Mouse (Mus musculus) CH12.LX (cell line): ENCODE results near the gene Pgc. TPM values are rescaled to one million over a fixed set of nuclear protein-coding genes. Genes with fewer than 3 reads are reported as not detected.

ENCODE experiments used
- DNase-seq: peaks from one replicate; pipeline ENCODE4 v3.0.0-alpha.2; 2013; ENCODE audit errors: extremely low read depth
- H3K27ac ChIP-seq: 2 replicates; pipeline ENCODE4 v1.5.1; 2012; ENCODE audit warnings: low read depth, mild to moderate bottlenecking, control low read depth, moderate library complexity; ENCODE audit not compliant: insufficient read depth
- H3K27me3 ChIP-seq: replicated peaks from 2 replicates; pipeline ENCODE3; 2012; ENCODE audit warnings: inconsistent platforms
- H3K36me3 ChIP-seq, 2 experiments: replicated peaks in 1 of 2; 2 replicates each; pipeline versions ENCODE3 to v1.6.1; 2012; ENCODE audit warnings: inconsistent platforms in 1 of 2, low read length in 1 of 2, mild to moderate bottlenecking in 1 of 2, mixed read lengths in 1 of 2, moderate library complexity in 1 of 2; ENCODE audit not compliant: control insufficient read depth in 1 of 2, insufficient read depth in 1 of 2
- H3K4me1 ChIP-seq, 2 experiments: 2 replicates each; pipeline ENCODE4 v1.6.1; 2012; ENCODE audit warnings: inconsistent platforms in 1 of 2, moderate library complexity in 1 of 2; ENCODE audit not compliant: insufficient read depth in 2 of 2, control insufficient read depth in 1 of 2
- H3K4me2 ChIP-seq: 2 replicates; pipeline ENCODE4 v1.6.1; 2012; ENCODE audit warnings: low read depth, mild to moderate bottlenecking, control low read depth; ENCODE audit not compliant: poor library complexity, insufficient read depth, severe bottlenecking
- H3K4me3 ChIP-seq, 3 experiments: fragments of 150-350 bp in 1 of 3; sonication (generic) in 1 of 3; replicated peaks in 1 of 3; 2 replicates each; pipeline versions ENCODE3 to v1.5.1; 2011 to 2012; ENCODE audit warnings: low read depth in 2 of 3, low read length in 2 of 3, mild to moderate bottlenecking in 2 of 3, moderate library complexity in 2 of 3, control low read depth in 1 of 3, improper control_type of control experiment in 1 of 3, inconsistent platforms in 1 of 3, mixed read lengths in 1 of 3; ENCODE audit not compliant: poor library complexity in 1 of 3
- H3K79me2 ChIP-seq: replicated peaks from 2 replicates; pipeline ENCODE4 v1.6.1; 2012; ENCODE audit warnings: mild to moderate bottlenecking, moderate library complexity; ENCODE audit not compliant: control insufficient read depth, poor library complexity, insufficient read depth, severe bottlenecking; ENCODE audit errors: extremely low read depth
- H3K9ac ChIP-seq: 2 replicates; pipeline ENCODE4 v1.6.1; 2012; ENCODE audit warnings: low read depth, mild to moderate bottlenecking, control low read depth, moderate library complexity; ENCODE audit not compliant: insufficient read depth
- H3K9me3 ChIP-seq: replicated peaks from 2 replicates; pipeline ENCODE3; 2012; ENCODE audit warnings: low read length, inconsistent platforms, mixed read lengths
- CHD1 ChIP-seq: IDR thresholded peaks from 2 replicates; pipeline ENCODE4 v1.6.1; 2012; ENCODE audit warnings: low read depth, low read length, improper control_type of control experiment, inconsistent platforms
- CHD2 ChIP-seq: IDR thresholded peaks from 2 replicates; pipeline ENCODE4 v1.6.1; 2011; ENCODE audit warnings: low read length, improper control_type of control experiment
- E2F4 ChIP-seq: IDR thresholded peaks from 2 replicates; pipeline ENCODE4 v1.6.1; 2011; ENCODE audit warnings: low read depth, low read length, improper control_type of control experiment; ENCODE audit not compliant: insufficient replicate concordance
- ELF1 ChIP-seq: IDR thresholded peaks from 2 replicates; pipeline ENCODE4 v1.6.1; 2014; ENCODE audit warnings: low read depth, mild to moderate bottlenecking, inconsistent platforms, low read length, improper control_type of control experiment
- EP300 ChIP-seq: IDR thresholded peaks from 2 replicates; pipeline ENCODE4 v1.6.1; 2011; ENCODE audit warnings: low read length, improper control_type of control experiment
- ETS1 ChIP-seq: conservative IDR thresholded peaks from 2 replicates; pipeline ENCODE4 v1.6.1; 2012; ENCODE audit warnings: low read depth, mild to moderate bottlenecking, inconsistent platforms, low read length, improper control_type of control experiment, moderate library complexity
- HCFC1 ChIP-seq: IDR thresholded peaks from 2 replicates; pipeline ENCODE4 v1.6.1; 2012; ENCODE audit warnings: low read depth, mild to moderate bottlenecking, inconsistent platforms, low read length, improper control_type of control experiment
- KAT2A ChIP-seq: IDR thresholded peaks from 2 replicates; pipeline ENCODE4 v1.6.1; 2012; ENCODE audit warnings: low read length, improper control_type of control experiment, inconsistent platforms; ENCODE audit not compliant: insufficient replicate concordance
- MAX ChIP-seq: IDR thresholded peaks from 2 replicates; pipeline ENCODE4 v1.6.1; 2011; ENCODE audit warnings: low read length, improper control_type of control experiment
- MXI1 ChIP-seq: IDR thresholded peaks from 2 replicates; pipeline ENCODE4 v1.6.1; 2011; ENCODE audit warnings: mild to moderate bottlenecking, low read depth, low read length, improper control_type of control experiment
- MYC ChIP-seq: IDR thresholded peaks from 2 replicates; pipeline ENCODE4 v1.6.1; 2011; ENCODE audit warnings: low read depth, mild to moderate bottlenecking, improper control_type of control experiment, low read length
- NELFE ChIP-seq: IDR thresholded peaks from 2 replicates; pipeline ENCODE4 v1.6.1; 2011; ENCODE audit warnings: low read depth, low read length, improper control_type of control experiment
- PAX5 ChIP-seq: IDR thresholded peaks from 2 replicates; pipeline ENCODE4 v1.6.1; 2012; ENCODE audit warnings: low read length, inconsistent platforms, mixed read lengths
- POLR2AphosphoS2 ChIP-seq: IDR thresholded peaks from 2 replicates; pipeline ENCODE4 v1.6.1; 2011; ENCODE audit warnings: low read depth, low read length, improper control_type of control experiment
- RAD21 ChIP-seq: IDR thresholded peaks from 2 replicates; pipeline ENCODE4 v1.6.1; 2011; ENCODE audit warnings: low read depth, mild to moderate bottlenecking, low read length, improper control_type of control experiment, moderate library complexity
- RCOR1 ChIP-seq: conservative IDR thresholded peaks from 2 replicates; pipeline ENCODE4 v1.6.1; 2012; ENCODE audit warnings: low read depth, mild to moderate bottlenecking, inconsistent platforms, low read length, improper control_type of control experiment
- TBP ChIP-seq: conservative IDR thresholded peaks from 2 replicates; pipeline ENCODE4 v1.6.1; 2011; ENCODE audit warnings: low read depth, low read length, improper control_type of control experiment
- TCF12 ChIP-seq: IDR thresholded peaks from 2 replicates; pipeline ENCODE4 v1.6.1; 2014; ENCODE audit warnings: low read depth, mild to moderate bottlenecking, inconsistent platforms, low read length, improper control_type of control experiment
- UBTF ChIP-seq: IDR thresholded peaks from 2 replicates; pipeline ENCODE4 v1.6.1; 2012; ENCODE audit warnings: low read depth, mild to moderate bottlenecking, inconsistent platforms, low read length, improper control_type of control experiment, moderate library complexity
- USF1 ChIP-seq: IDR thresholded peaks from 2 replicates; pipeline ENCODE4 v1.6.1; 2014; ENCODE audit warnings: low read depth, mild to moderate bottlenecking, inconsistent platforms, low read length, improper control_type of control experiment
- USF2 ChIP-seq: conservative IDR thresholded peaks from 2 replicates; pipeline ENCODE4 v1.6.1; 2011; ENCODE audit warnings: low read depth, low read length, improper control_type of control experiment
- ZKSCAN1 ChIP-seq: IDR thresholded peaks from 2 replicates; pipeline ENCODE4 v1.6.1; 2012; ENCODE audit warnings: low read depth, inconsistent platforms, low read length, improper control_type of control experiment, borderline replicate concordance
- dilution Hi-C: fragments of 300-500 bp; cut with MboI; formaldehyde crosslinking; loops from 2 replicates; pipeline ENCODE4 v1.14.3; 2020; ENCODE audit warnings: low sequenced_read_pairs; ENCODE audit not compliant: extremely low pct_unique_long_range_greater_than_20kb, extremely low pct_ligation_motif_present
- in situ Hi-C: fragments of 300-500 bp; cut with MboI; formaldehyde crosslinking; loops from 3 replicates; pipeline ENCODE4 v1.14.3; 2019; ENCODE audit warnings: low sequenced_read_pairs, low pct_ligation_motif_present, low pct_unique_long_range_greater_than_20kb, mixed read lengths
- polyA plus RNA-seq: library from polyadenylated mRNA; unstranded; fragments of >175 nt; gene quantifications from 2 replicates; pipeline ENCODE4 v1.2.1, GENCODE M21; 2012; ENCODE audit warnings: low read depth; ENCODE audit not compliant: insufficient read length
- total RNA-seq, 2 experiments: library from RNA; depleted of rRNA; stranded (reverse); fragments of 300-350 nt in 1 of 2; fragments of >200 nt in 1 of 2; gene quantifications; 2 replicates each; pipeline ENCODE4 v1.2.3; 2012 to 2014

Pgc gene
- total and polyA plus RNA-seq, 3 experiments: not detected

GRCm38 (mm10) chr17:47777141-47777540 is 50.5 kb downstream of the Pgc start:
- Histone ChIP-seq H3K27me3 (no peaks in the 10 kb centered on the region), H3K27ac (no peak overlapping the region), H3K79me2 (no peaks in the 10 kb centered on the region), H3K36me3 (peaks cover 5 to 71% of the 10 kb centered on the region in 2 experiments), H3K4me2 (no peak overlapping the region), H3K9me3 (peaks cover 8% of the 10 kb centered on the region), H3K9ac (no peak overlapping the region), H3K4me1 (peaks cover 30 to 63% of the 10 kb centered on the region in 2 experiments), H3K4me3 (no peak overlapping the region)
- in situ Hi-C loops (no loop called here), dilution Hi-C loops (no loop called here)
- no peak for DNase-seq
- no peak for TF ChIP-seq USF1
- no peak for TF ChIP-seq MAX
- no peak for TF ChIP-seq TBP
- TF ChIP-seq TCF12: no peak

DNA sequence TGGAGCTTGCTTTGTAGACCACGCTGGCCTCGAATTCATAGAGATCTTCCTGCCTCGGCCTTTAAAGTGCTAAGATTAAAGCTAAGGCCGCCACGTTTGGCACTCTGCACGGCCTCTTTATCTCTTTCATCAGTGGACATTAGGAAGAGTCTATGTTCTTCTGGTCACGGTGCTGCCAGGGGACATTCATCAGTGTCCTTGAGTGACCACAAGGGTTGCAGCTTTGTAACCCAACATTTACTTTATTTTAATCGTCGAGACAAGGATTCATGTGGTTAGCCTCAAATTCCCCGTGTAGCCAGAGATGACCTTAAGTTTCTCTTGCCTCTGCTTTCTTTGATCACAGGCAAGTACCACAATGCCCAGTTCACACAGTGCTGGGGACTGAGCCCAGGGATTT is 53.8 kb downstream of the Pgc start:
- peaks cover 20 to 55% of the 10 kb centered on the region in 2 experiments for H3K4me1 ChIP-seq
- no peaks in the 10 kb centered on the region for H3K9me3 ChIP-seq
- no peak for DNase-seq
- H3K27ac ChIP-seq: no peak overlapping the region
- dilution Hi-C loops: no loop called here
- H3K4me2 ChIP-seq: no peak overlapping the region
- TF ChIP-seq HCFC1: no peak
- H3K4me3 ChIP-seq: no peak overlapping the region
- in situ Hi-C loops: no loop called here
- no peaks in the 10 kb centered on the region for H3K79me2 ChIP-seq
- H3K9ac ChIP-seq: no peak overlapping the region
- peaks cover 5 to 53% of the 10 kb centered on the region in 2 experiments for H3K36me3 ChIP-seq
- no peaks in the 10 kb centered on the region for H3K27me3 ChIP-seq

DNA sequence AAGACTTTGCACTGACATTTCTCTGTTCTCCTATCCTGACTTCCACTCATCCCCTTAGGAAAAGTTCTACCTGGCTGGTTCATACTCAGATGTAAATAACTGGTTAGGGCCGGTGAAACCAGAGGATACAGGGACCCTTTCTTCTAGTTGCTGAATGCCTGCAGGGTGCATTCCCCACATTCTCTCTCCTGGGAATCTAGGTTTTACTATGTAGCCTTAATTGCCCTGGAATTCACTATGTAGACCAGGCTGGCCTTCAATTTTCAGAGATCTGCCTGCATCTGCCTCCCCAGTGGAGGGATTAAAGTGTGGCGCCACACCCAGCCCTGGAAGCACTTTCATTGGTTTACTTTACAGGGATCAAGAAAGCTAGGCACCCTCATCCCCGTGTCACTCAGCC is 55.8 kb downstream of the Pgc start:
- no peak for TF ChIP-seq MYC
- no peak for TF ChIP-seq ZKSCAN1
- TF ChIP-seq ELF1: no peak
- TF ChIP-seq KAT2A: no peak
- TF ChIP-seq CHD1: no peak
- TF ChIP-seq HCFC1: no peak
- TF ChIP-seq ETS1: no peak
- TF ChIP-seq EP300: no peak
- TF ChIP-seq UBTF: no peak
- no peak for TF ChIP-seq RCOR1
- no peak for TF ChIP-seq PAX5
- no peak for TF ChIP-seq RAD21
- TF ChIP-seq TCF12: no peak
- no peak for TF ChIP-seq USF2
- no peak for TF ChIP-seq MXI1
- TF ChIP-seq E2F4: no peak
- no peak for TF ChIP-seq CHD2
- TF ChIP-seq POLR2AphosphoS2: no peak
- TF ChIP-seq NELFE: no peak
- Histone ChIP-seq H3K79me2 (no peaks in the 10 kb centered on the region), H3K9me3 (no peaks in the 10 kb centered on the region), H3K27me3 (no peaks in the 10 kb centered on the region), H3K4me2 (no peak overlapping the region), H3K9ac (no peak overlapping the region), H3K36me3 (peaks cover 11 to 55% of the 10 kb centered on the region in 2 experiments), H3K27ac (no peak overlapping the region), H3K4me1 (peaks cover 27 to 61% of the 10 kb centered on the region in 2 experiments), H3K4me3 (no peak overlapping the region)
- no peak for DNase-seq
- in situ Hi-C loops: no loop called here
- dilution Hi-C loops: no loop called here
